Mouse (Mus musculus) liver, adult 2 months (tissue): ENCODE results near the gene Zdhhc6.

Source experiments
- CTCF ChIP-seq: fragments of 200-500 bp; IDR thresholded peaks from 2 replicates; pipeline ENCODE4 v1.5.1; 2011; ENCODE audit warnings: low read depth, low read length, control low read depth
- POLR2A ChIP-seq: fragments of 200-500 bp; IDR thresholded peaks from 2 replicates; pipeline ENCODE4 v1.6.1; 2011; ENCODE audit warnings: low read length, control low read depth; ENCODE audit not compliant: insufficient read depth; ENCODE audit errors: extremely low read depth

DNA sequence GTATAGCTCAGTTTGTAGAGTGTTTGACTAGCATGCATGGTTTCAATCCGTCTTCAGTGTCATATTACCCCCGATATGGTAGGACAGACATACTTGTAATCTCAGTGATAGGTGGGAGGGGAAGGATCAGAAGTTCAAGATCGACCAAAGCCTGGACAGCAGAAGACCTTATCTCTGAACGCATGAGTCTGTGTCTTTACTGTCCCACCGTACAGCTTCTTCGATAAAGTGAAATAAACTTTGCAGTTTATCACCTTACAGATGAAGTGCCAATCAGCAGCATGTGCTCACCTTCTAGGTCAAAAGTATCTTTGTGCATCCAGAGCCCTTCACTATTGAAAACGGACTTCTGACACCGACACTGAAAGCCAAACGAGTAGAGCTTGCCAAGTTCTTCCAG, 20.8 kb downstream of the Zdhhc6 start:
- TF ChIP-seq POLR2A, result no peak
- TF ChIP-seq CTCF, result no peak
